Mouse (Mus musculus) splenic B cell, adult 2 months (primary cell): Measurements from ENCODE around the gene Trim80.
"Not testable (repeated sequence)": the region's sequence is repeated elsewhere in the genome, so short reads cannot be mapped to it uniquely, and the experiment has no call there.

ENCODE experiments used
- DNase-seq: peaks from one replicate; pipeline ENCODE4 v3.0.0-alpha.2; 2011; ENCODE audit warnings: low read depth, low spot score
- H3K27me3 ChIP-seq: 2 replicates; pipeline ENCODE4 v1.6.1; 2012; ENCODE audit warnings: mild to moderate bottlenecking, low read length, moderate library complexity, mixed read lengths; ENCODE audit not compliant: control insufficient read depth, poor library complexity, insufficient read depth, severe bottlenecking
- H3K36me3 ChIP-seq: 2 replicates; pipeline ENCODE4 v1.6.1; 2012; ENCODE audit warnings: mild to moderate bottlenecking, low read length, moderate library complexity, mixed read lengths; ENCODE audit not compliant: control insufficient read depth, poor library complexity, insufficient read depth, severe bottlenecking

Trim80 gene

GRCm38 (mm10) chr11:115441417-115441816, 1.1 kb downstream of the Trim80 start:
- H3K36me3 ChIP-seq: no peaks in the 10 kb centered on the region
- no peak for DNase-seq
- no peaks in the 10 kb centered on the region for H3K27me3 ChIP-seq

DNA sequence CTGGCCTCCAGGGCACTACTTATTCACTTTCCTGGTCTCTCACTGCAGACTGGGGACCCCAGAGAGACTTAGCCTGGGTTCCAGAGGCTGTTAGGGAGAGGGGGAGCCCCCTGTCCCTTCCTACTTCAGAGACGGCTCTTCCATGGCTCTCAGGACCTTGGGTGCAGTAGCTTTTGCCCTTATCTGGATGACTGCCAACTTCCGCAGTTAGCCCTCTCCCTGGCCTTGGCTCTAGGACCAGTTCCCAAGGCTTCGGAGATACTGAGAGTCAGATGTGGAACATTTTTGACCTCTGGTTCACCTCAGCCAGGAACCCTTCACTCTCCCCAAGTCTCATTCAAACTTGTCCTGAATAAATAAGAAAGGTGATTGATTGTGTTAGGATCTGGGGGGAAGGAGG, 6.6 kb downstream of the Trim80 start:
- no peaks in the 10 kb centered on the region for H3K27me3 ChIP-seq
- no peak for DNase-seq
- H3K36me3 ChIP-seq: no peaks in the 10 kb centered on the region

- no peak for DNase-seq
Observed at GRCm38 (mm10) chr11:115447321-115447885, 7.1 kb downstream of the Trim80 start.

GRCm38 (mm10) chr11:115448075-115448474, 7.7 kb downstream of the Trim80 start:
- no peak for DNase-seq
- H3K36me3 ChIP-seq: no peaks in the 10 kb centered on the region

More at GRCm38 (mm10) chr11:115447321-115447885, 7.1 kb downstream of the Trim80 start:
- Histone ChIP-seq H3K27me3 (no peaks in the 10 kb centered on the region), H3K36me3 (no peaks in the 10 kb centered on the region)

DNA sequence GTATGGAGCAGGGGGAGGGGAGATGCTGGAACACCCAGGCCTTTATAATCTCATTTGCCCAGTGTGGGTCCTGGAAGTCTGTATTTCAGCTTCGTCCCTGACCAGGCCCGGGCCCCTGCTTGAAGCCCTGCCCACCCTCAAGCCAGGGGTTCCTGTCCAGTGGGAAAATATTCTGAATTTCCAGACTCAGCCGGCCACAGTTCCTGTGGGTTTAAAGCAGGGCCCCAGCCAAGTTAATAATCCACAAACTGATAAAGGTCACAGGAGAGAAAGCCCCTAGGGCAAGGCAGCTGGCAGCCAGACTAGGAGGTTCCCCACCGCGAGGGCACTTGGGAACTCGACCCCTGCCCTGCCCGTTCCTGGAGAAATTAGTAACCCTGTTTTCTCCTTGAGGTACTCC, 8.7 kb downstream of the Trim80 start:
- Histone ChIP-seq H3K36me3 (no peaks in the 10 kb centered on the region), H3K27me3 (no peaks in the 10 kb centered on the region)
- DNase-seq: no peak

More at GRCm38 (mm10) chr11:115448075-115448474, 7.7 kb downstream of the Trim80 start:
- H3K27me3 ChIP-seq: no peaks in the 10 kb centered on the region

DNA sequence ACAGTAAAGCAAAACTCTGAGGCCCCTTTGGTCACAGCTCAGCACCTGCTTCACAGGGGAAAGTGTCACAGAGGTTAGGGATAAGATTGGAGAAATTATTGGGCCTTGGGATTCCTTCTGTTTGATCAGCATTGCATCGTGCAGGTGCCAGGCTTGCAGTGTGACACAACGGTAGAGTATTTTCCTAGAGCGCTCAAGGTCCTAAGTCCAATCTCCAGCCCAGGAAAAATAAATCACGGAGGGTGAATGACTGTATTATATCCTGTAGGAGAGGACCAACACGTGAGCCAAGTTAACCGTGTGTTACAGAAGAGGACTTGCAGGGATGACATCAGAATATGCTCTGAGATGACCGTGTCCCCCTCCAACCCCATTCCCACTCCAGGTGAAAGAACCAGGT, 9.8 kb downstream of the Trim80 start:
- DNase-seq: no peak
- Histone ChIP-seq H3K36me3 (no peaks in the 10 kb centered on the region), H3K27me3 (no peaks in the 10 kb centered on the region)

GRCm38 (mm10) chr11:115451781-115452241, 11.5 kb downstream of the Trim80 start:
- Histone ChIP-seq H3K36me3 (no peaks in the 10 kb centered on the region), H3K27me3 (no peaks in the 10 kb centered on the region)
- DNase-seq: no peak

- DNase-seq: no peak
- Histone ChIP-seq H3K27me3 (no peaks in the 10 kb centered on the region), H3K36me3 (no peaks in the 10 kb centered on the region)
Observed at GRCm38 (mm10) chr11:115452281-115452860, 12.0 kb downstream of the Trim80 start.

- no peaks in the 10 kb centered on the region for H3K27me3 ChIP-seq
- no peak for DNase-seq
- no peaks in the 10 kb centered on the region for H3K36me3 ChIP-seq
Observed at GRCm38 (mm10) chr11:115453306-115453705, 13.0 kb downstream of the Trim80 start.

DNA sequence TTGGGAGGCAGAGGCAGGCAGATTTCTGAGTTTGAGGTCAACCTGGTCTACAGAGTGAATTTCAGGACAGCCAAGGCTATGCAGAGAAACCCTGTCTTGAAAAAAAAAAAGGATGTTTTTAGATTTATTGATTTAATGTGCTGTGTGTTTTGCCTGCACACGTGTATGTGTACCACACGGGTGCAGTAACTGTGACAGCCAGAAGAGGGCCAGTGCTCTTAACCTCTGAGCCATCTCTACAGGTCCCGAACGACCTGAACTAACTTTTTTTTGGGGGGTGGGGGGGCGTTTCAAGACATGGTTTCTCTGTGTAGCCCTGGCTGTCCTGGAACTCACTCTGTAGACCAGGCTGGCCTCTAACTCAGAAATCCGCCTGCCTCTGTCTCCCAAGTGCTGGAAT, 14.5 kb downstream of the Trim80 start:
- not testable (repeated sequence) for DNase-seq, H3K36me3 ChIP-seq

GRCm38 (mm10) chr11:115455619-115456018, 15.3 kb downstream of the Trim80 start:
- no peak for DNase-seq
- Histone ChIP-seq H3K36me3 (no peaks in the 10 kb centered on the region), H3K27me3 (no peaks in the 10 kb centered on the region)

More for the DNA sequence above, 14.5 kb downstream of the Trim80 start:
- H3K27me3 ChIP-seq: not testable (repeated sequence)

DNA sequence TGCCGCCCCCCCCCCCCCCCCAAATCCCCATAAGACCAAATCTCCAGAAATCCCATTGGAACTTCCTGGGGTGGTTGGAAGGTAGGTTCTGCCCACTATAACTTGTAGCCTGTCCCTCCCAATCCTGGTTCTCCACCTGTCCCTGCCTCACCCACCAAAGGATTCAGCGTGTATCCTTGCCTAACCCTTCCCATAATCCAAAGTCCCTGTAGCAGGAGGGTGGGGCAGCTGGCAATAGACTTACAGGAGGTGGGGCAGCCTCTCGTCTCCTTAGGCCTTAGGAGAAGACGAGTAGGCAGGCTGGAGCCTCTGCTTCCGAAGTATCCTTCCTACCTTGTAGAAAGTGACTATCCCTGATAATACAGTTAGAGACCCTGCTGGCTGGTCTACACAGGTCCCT, 15.8 kb downstream of the Trim80 start:
- no peak for DNase-seq
- Histone ChIP-seq H3K27me3 (no peaks in the 10 kb centered on the region), H3K36me3 (no peaks in the 10 kb centered on the region)

DNA sequence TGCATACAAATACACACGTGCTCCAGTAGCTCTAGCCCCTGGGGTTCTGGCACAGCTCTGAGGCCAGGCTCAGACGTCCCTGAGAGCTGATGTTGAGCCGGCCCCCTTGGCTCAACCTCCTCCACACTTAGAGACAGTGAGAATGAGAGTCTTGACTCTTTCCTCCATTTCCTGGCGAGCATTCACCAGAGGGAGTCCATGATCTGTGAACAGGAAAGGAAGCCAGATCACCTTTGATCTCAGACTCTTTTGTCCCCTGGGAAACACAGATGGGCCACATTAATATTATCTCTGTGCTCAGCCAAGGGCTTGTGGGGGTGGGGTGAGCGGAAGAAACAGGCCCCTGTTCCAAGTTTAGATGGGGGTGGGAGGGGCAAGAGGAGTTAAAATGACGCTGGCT, 17.1 kb downstream of the Trim80 start:
- no peak for DNase-seq
- H3K36me3 ChIP-seq: no peaks in the 10 kb centered on the region

DNA sequence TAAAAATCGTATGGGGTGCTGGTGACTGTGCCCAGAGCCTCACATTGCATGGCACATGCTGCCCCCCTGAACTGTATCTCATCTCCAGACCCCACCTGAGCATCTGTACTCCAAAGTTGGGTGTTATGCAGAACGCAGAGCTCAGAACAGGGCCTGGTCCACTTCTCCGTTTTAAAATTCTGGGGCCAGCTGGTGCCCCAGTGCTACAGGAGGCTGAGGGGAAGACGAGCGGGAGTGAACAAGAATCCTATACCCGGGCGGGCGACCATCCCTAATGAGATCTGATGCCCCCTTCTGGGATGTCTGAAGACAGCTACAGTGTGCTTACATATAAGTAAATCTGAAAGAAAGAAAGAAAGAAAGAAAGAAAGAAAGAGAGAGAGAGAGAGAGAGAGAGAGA, 20.6 kb downstream of the Trim80 start:
- Histone ChIP-seq H3K27me3 (no peaks in the 10 kb centered on the region), H3K36me3 (no peaks in the 10 kb centered on the region)
- no peak for DNase-seq

More for the DNA sequence above, 17.1 kb downstream of the Trim80 start:
- no peaks in the 10 kb centered on the region for H3K27me3 ChIP-seq

DNA sequence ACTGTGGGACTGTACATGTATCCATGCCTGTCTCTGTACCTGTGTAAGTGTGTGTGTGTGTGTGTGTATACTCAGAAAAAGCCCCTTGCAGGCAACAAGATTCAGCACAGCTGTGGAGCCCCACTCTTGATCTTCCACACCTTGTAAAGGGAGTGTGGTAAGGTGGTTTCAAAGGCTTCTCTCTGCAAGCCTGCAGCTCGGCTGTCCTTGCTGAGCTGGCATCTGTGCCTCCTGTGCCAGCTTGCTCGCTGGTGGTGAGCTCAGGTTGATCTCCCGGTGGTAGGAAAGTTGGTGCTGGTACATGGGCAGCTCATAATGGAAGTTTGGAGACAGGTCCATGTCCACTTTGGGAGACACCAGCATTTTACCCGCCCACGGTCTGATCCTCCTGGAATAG, 21.5 kb downstream of the Trim80 start:
- Histone ChIP-seq H3K36me3 (no peaks in the 10 kb centered on the region), H3K27me3 (no peaks in the 10 kb centered on the region)
- no peak for DNase-seq
